Mouse (Mus musculus): ENCODE results near the gene Pglyrp1.
A peak's percentile ranks its signal among the peaks of the same experiment; 100 is the strongest.
"Not testable (repeated sequence)": the region's sequence is repeated elsewhere in the genome, so short reads cannot be mapped to it uniquely, and the experiment has no call there.

The Pglyrp1 gene

GRCm38 (mm10) chr7:18871031-18871430, at the start of gene Pglyrp1:
Gene Pglyrp1 (plus strand): TSS chr7:18871331.
- DNase-seq (ENCODE audit: low spot score), result not testable (repeated sequence)

GRCm38 (mm10) chr7:18821507-18821906, 49.6 kb upstream of the Pglyrp1 start, which contains the start of gene Psg17:
Gene Psg17 (minus strand): TSS chr7:18821607.
- DNase-seq (ENCODE audit: low spot score), result no peak

GRCm38 (mm10) chr7:18827792-18828546, 43.2 kb upstream of the Pglyrp1 start:
- DNase-seq (ENCODE audit: low spot score), result no peak

- no peak for DNase-seq (ENCODE audit: low spot score)
Measured at GRCm38 (mm10) chr7:18828592-18828991, 42.5 kb upstream of the Pglyrp1 start.

GRCm38 (mm10) chr7:18829545-18829944, 41.6 kb upstream of the Pglyrp1 start:
- no peak for DNase-seq (ENCODE audit: low spot score)

GRCm38 (mm10) chr7:18832298-18832697, 38.8 kb upstream of the Pglyrp1 start:
- DNase-seq (ENCODE audit: low spot score), result no peak

- no peak for DNase-seq (ENCODE audit: low spot score)
Measured at GRCm38 (mm10) chr7:18839865-18840264, 31.3 kb upstream of the Pglyrp1 start, which contains the start of gene Mill2. Gene Mill2 (plus strand): TSS chr7:18839966.

- DNase-seq (ENCODE audit: low spot score), result peak; percentile 35
Measured at GRCm38 (mm10) chr7:18840386-18841173, 30.6 kb upstream of the Pglyrp1 start.

- no peak for DNase-seq (ENCODE audit: low spot score)
Measured at GRCm38 (mm10) chr7:18841174-18841567, 30.0 kb upstream of the Pglyrp1 start.

GRCm38 (mm10) chr7:18844811-18845210, 26.3 kb upstream of the Pglyrp1 start:
- DNase-seq (ENCODE audit: low spot score), result no peak

- no peak for DNase-seq (ENCODE audit: low spot score)
Measured at GRCm38 (mm10) chr7:18848395-18848794, 22.7 kb upstream of the Pglyrp1 start.

GRCm38 (mm10) chr7:18858310-18858916, 12.7 kb upstream of the Pglyrp1 start:
- no peak for DNase-seq (ENCODE audit: low spot score)

- no peak for DNase-seq (ENCODE audit: low spot score)
Measured at GRCm38 (mm10) chr7:18862801-18863200, 8.3 kb upstream of the Pglyrp1 start.

GRCm38 (mm10) chr7:18868491-18868890, 2.6 kb upstream of the Pglyrp1 start:
- DNase-seq (ENCODE audit: low spot score), result no peak

GRCm38 (mm10) chr7:18872014-18872802, 1.1 kb downstream of the Pglyrp1 start:
- no peak for DNase-seq (ENCODE audit: low spot score)

GRCm38 (mm10) chr7:18872816-18873215, 1.7 kb downstream of the Pglyrp1 start:
- DNase-seq (ENCODE audit: low spot score), result no peak

GRCm38 (mm10) chr7:18873253-18873652, 2.1 kb downstream of the Pglyrp1 start:
- peak; percentile 52 for DNase-seq (ENCODE audit: low spot score)

- no peak for DNase-seq (ENCODE audit: low spot score)
Measured at GRCm38 (mm10) chr7:18875372-18875771, 4.2 kb downstream of the Pglyrp1 start.

- no peak for DNase-seq (ENCODE audit: low spot score)
Measured at GRCm38 (mm10) chr7:18878691-18879090, 7.6 kb downstream of the Pglyrp1 start.

GRCm38 (mm10) chr7:18883991-18884744, 13.0 kb downstream of the Pglyrp1 start:
- DNase-seq (ENCODE audit: low spot score), result no peak

Measured in ovary, postnatal 36 days (tissue).